ENCODE assay signal across 10 mouse cellular contexts in the genomic region with DNA sequence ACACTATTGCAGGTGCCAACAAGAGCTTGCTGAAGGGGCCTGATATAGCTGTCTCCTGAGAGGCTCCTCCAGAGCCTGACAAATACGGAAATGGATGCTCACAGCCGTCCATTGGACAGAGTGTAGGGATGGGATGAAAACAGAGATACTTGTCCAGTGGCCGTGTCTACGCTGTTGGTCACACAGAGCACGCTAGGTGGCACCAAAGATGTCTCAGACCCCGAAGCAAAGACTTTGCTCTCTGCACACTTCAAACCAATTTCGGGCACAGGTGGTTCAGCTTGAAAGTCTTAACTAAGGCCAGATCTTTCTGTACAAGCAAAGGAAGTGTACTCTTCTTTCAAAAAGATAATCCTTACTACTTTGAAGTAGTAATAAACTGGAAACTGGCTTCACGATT. TPM values are rescaled to one million over a fixed set of nuclear protein-coding genes. Genes with fewer than 3 reads are reported as not detected.
DNase-seq lines count a peak whose midpoint lies in the region; ATAC-seq and TF ChIP-seq lines count a peak whose summit lies in the region.
"Had no signal": no experiment of that assay in that cellular context is flagged by ENCODE, and none has a peak within 500 bp of the region (broad histone marks: within the 10 kb centered on the region; RNA-seq: fewer than 3 reads in every experiment).

No protein-coding gene starts in this region.

- no peaks in the 10 kb centered on the region for H3K27me3 ChIP-seq in embryonic facial prominence, embryonic 11.5 days (ENCODE audit: control insufficient read depth, insufficient read depth, low read length)
- H3K27me3 ChIP-seq in embryonic facial prominence, embryonic 10.5 days (replicated peaks; ENCODE audit: low read depth, poor library complexity, severe bottlenecking), result no peaks in the 10 kb centered on the region
- no peaks in the 10 kb centered on the region for H3K27me3 ChIP-seq in lung, postnatal 0 days (replicated peaks; ENCODE audit: insufficient read depth, low read length)
- H3K27me3 ChIP-seq: liver, embryonic 13.5 days had no signal

- TF ChIP-seq POLR2A in bone marrow, adult 2 months (IDR thresholded peaks at IDR 0.05; ENCODE audit: borderline replicate concordance, control insufficient read depth, low read depth, low read length), result no peak

- H3K36me3 ChIP-seq in embryonic facial prominence, embryonic 11.5 days (replicated peaks; ENCODE audit: control insufficient read depth, insufficient read depth, low read depth, low read length), result no peaks in the 10 kb centered on the region
- no peaks in the 10 kb centered on the region for H3K36me3 ChIP-seq in embryonic facial prominence, embryonic 10.5 days (replicated peaks)
- H3K36me3 ChIP-seq in lung, postnatal 0 days (ENCODE audit: insufficient read depth, low read length), result no peaks in the 10 kb centered on the region
- H3K36me3 ChIP-seq: heart, embryonic 10.5 days; liver, embryonic 13.5 days had no signal

- H3K4me1 ChIP-seq in embryonic facial prominence, embryonic 11.5 days (ENCODE audit: control insufficient read depth, insufficient read depth, low read length), result no peaks in the 10 kb centered on the region
- no peaks in the 10 kb centered on the region for H3K4me1 ChIP-seq in embryonic facial prominence, embryonic 10.5 days
- no peaks in the 10 kb centered on the region for H3K4me1 ChIP-seq in lung, postnatal 0 days (ENCODE audit: insufficient read depth, low read depth, low read length)
- H3K4me1 ChIP-seq in bone marrow, adult 2 months (ENCODE audit: control insufficient read depth, insufficient read depth, low read length), result no peaks in the 10 kb centered on the region
- H3K4me1 ChIP-seq: heart, embryonic 10.5 days; liver, embryonic 13.5 days had no signal

- no peak overlapping the region for H3K4me3 ChIP-seq in embryonic facial prominence, embryonic 11.5 days (ENCODE audit: low read depth, low read length)
- no peak overlapping the region for H3K4me3 ChIP-seq in embryonic facial prominence, embryonic 10.5 days
- no peak overlapping the region for H3K4me3 ChIP-seq in lung, postnatal 0 days (ENCODE audit: low read depth, low read length)
- no peak overlapping the region for H3K4me3 ChIP-seq in bone marrow, adult 2 months (replicated peaks; ENCODE audit: control insufficient read depth, low read depth, low read length)
- H3K4me3 ChIP-seq: heart, embryonic 10.5 days; liver, embryonic 13.5 days had no signal

- no peak overlapping the region for H3K27ac ChIP-seq in embryonic facial prominence, embryonic 11.5 days (replicated peaks; ENCODE audit: low read depth, low read length)
- H3K27ac ChIP-seq in embryonic facial prominence, embryonic 10.5 days (replicated peaks), result no peak overlapping the region
- no peak overlapping the region for H3K27ac ChIP-seq in lung, postnatal 0 days (ENCODE audit: low read length)
- H3K27ac ChIP-seq in bone marrow, adult 2 months (ENCODE audit: control insufficient read depth, insufficient read depth, low read depth, low read length, poor library complexity), result no peak overlapping the region
- H3K27ac ChIP-seq: heart, embryonic 10.5 days; liver, embryonic 13.5 days had no signal

- H3K4me2 ChIP-seq in embryonic facial prominence, embryonic 11.5 days (ENCODE audit: low read depth, low read length), result no peak overlapping the region
- H3K4me2 ChIP-seq in lung, postnatal 0 days (replicated peaks; ENCODE audit: low read depth, low read length), result no peak overlapping the region
- H3K4me2 ChIP-seq: liver, embryonic 13.5 days had no signal

- DNase-seq in embryonic facial prominence, embryonic 11.5 days (ENCODE audit: low spot score), result peak; percentile 31
- DNase-seq in embryonic facial prominence, embryonic 10.5 days (ENCODE audit: low spot score), result no peak
- DNase-seq in lung, postnatal 0 days (ENCODE audit: low spot score), result no peak
- DNase-seq in lung, postnatal 4 days, result no peak
- DNase-seq in thymus, postnatal 0 days (ENCODE audit: low spot score), result peak; percentile 34
- DNase-seq in MN1 (ENCODE audit: low spot score), result no peak
- DNase-seq: liver, embryonic 13.5 days had no signal

- no peak overlapping the region for H3K9ac ChIP-seq in embryonic facial prominence, embryonic 11.5 days (replicated peaks; ENCODE audit: low read length)
- H3K9ac ChIP-seq in lung, postnatal 0 days (replicated peaks; ENCODE audit: low read depth), result no peak overlapping the region
- H3K9ac ChIP-seq: liver, embryonic 13.5 days had no signal

- TF ChIP-seq CTCF in lung, postnatal 0 days (IDR thresholded peaks at IDR 0.05), result peak; percentile 48
- TF ChIP-seq CTCF in bone marrow, adult 2 months (IDR thresholded peaks at IDR 0.05; ENCODE audit: control insufficient read depth, insufficient read depth, low read length), result peak; percentile 19; the same call in 1 of the 2 replicates

- no peak for TF ChIP-seq EP300 in lung, postnatal 0 days (IDR thresholded peaks at IDR 0.05)

- 54% methylated on average over 8 of the region's 8 CpGs for WGBS in embryonic facial prominence, embryonic 11.5 days
- 60% methylated on average over 8 of the region's 8 CpGs for WGBS in embryonic facial prominence, embryonic 10.5 days
- 55% methylated on average over 8 of the region's 8 CpGs for WGBS in lung, postnatal 0 days
- WGBS in bone marrow, adult 2 months, result 40% methylated on average over 8 of the region's 8 CpGs

- no peaks in the 10 kb centered on the region for H3K9me3 ChIP-seq in embryonic facial prominence, embryonic 11.5 days (replicated peaks; ENCODE audit: control insufficient read depth, low read length)
- no peaks in the 10 kb centered on the region for H3K9me3 ChIP-seq in embryonic facial prominence, embryonic 10.5 days
- no peaks in the 10 kb centered on the region for H3K9me3 ChIP-seq in lung, postnatal 0 days (ENCODE audit: low read length)
- H3K9me3 ChIP-seq: heart, embryonic 10.5 days; liver, embryonic 13.5 days had no signal

- ATAC-seq in embryonic facial prominence, embryonic 11.5 days (replicated peaks; ENCODE audit: insufficient number of reproducible peaks, low FRiP score, low TSS enrichment, low read depth), result no peak
- no peak for ATAC-seq in lung, postnatal 0 days
- no peak for ATAC-seq in frontal cortex, adult (ENCODE audit: low TSS enrichment)

RNA-seq across cellular contexts. Expression of a gene that starts 55.8 kb away (rescaled TPM):
- polyA plus RNA-seq in embryonic facial prominence, embryonic 11.5 days (2014; fragmentation: Nextera tagmentation; extraction: Ambion mirVana), result 5.0 and 5.7 TPM in 2 replicates
- polyA plus RNA-seq in embryonic facial prominence, embryonic 10.5 days (2016; fragmentation: Nextera tagmentation; extraction: Ambion mirVana), result 3.7 and 4.5 TPM in 2 replicates
- 6.4 TPM in 2 replicates for polyA plus RNA-seq in lung, postnatal 0 days (2015; fragmentation: Nextera tagmentation; extraction: Ambion mirVana)
- 2.1 and 5.4 TPM in 2 replicates for polyA plus RNA-seq in bone marrow, adult 2 months (2011; ENCODE audit: insufficient read depth, insufficient read length, low replicate concordance, missing spikeins)
- 0.12 and 0.17 TPM in 2 replicates for polyA plus RNA-seq in thymus, postnatal 0 days (2015; fragmentation: Nextera tagmentation; extraction: Ambion mirVana)

Comparison
In these comparisons a context has a peak if more than half of its experiments do, and no peak if none do; other contexts are left out.
1. DNase-seq: peak in embryonic facial prominence, embryonic 11.5 days (single experiment) and thymus, postnatal 0 days (single experiment); none in embryonic facial prominence, embryonic 10.5 days (single experiment), lung, postnatal 0 days (single experiment), lung, postnatal 4 days (0 of 2) and MN1 (single experiment).